Mouse (Mus musculus) liver, adult 2 months (tissue): ENCODE data around the gene Coq8a.

Experiments used
- CTCF ChIP-seq: fragments of 200-500 bp; IDR thresholded peaks from 2 replicates; pipeline ENCODE4 v1.5.1; 2011; ENCODE audit warnings: low read depth, low read length, control low read depth
- POLR2A ChIP-seq: fragments of 200-500 bp; IDR thresholded peaks from 2 replicates; pipeline ENCODE4 v1.6.1; 2011; ENCODE audit warnings: low read length, control low read depth; ENCODE audit not compliant: insufficient read depth; ENCODE audit errors: extremely low read depth

DNA sequence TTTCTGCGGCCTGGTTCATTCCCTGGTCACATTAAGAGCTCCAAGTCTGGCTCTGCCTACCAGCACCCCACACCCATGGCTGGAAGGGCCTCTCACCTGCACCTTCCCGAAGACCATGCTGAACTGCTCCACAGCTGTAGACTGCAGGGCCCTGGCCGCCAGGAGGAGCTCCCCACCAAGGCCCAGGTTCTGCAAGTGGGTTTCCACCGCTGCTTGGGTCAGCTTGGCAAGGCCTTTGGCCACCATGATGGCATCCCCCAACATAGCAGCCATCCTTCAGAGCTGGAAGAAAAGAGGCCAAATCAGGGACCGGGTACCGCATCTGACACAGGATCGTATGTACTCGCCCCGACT lies 17.5 kb downstream of the Coq8a start:
- TF ChIP-seq CTCF (0 out of 2 replicates have a peak, but pooled peaks have one; percentile 12), POLR2A (no peak)
